Mouse (Mus musculus) spleen, postnatal 4 days (tissue): ENCODE measurements around the gene Fam13c.

Experiments
- DNase-seq, 2 experiments: peaks; one replicate each; pipeline ENCODE4 v3.0.0; 2022; ENCODE audit warnings: low spot score in 2 of 2

The Fam13c gene

DNA sequence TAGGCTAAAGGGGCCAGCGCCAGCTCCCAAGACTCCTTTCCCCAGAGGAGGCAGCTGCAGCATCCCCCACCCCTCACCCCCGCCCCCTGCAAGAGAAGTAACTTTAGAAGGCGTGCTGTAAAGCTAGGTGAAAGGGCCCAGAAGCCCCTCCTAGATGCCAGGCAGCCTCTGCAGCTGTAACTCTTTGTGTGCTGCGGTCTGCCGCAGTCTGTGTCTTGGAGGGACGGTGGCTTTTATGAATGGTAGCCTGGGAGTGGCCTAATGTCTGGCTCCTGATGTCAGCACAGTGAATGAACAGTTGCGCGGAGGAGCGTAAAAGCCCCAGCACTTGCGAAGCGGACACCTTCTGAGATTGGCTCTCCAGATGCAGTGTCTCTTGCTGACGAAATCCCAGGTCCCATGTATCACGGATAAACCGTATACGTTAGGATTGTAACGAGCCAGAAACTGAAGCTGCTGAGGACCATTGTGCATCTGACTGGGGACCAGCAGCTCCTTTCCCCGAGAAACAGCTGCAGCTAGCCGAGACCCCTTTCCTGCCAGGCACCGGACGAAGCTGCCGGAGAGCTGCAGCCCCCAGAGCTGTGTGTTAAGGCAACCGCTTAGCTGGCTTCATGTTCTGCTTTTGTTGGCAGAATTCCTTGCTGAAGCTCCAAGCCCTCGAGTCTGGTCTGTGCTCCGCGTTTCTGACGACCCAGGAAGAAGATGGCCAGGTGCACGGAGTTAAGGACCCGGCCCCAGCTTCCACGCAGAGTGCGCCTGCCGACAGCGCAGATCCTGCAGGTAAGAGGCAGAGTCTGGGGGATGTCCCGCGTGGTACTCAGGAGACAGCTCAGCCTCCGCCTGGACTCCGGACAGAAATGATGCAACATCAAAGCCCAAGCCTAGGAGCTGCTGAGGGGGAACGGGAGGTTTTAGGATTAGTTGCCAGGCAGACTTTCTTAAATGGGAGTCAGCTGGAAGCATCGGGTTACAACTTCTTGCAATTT is 80.2 kb downstream of the Fam13c start:
- peak in 1 of 2 experiments; percentile 55 for DNase-seq

DNA sequence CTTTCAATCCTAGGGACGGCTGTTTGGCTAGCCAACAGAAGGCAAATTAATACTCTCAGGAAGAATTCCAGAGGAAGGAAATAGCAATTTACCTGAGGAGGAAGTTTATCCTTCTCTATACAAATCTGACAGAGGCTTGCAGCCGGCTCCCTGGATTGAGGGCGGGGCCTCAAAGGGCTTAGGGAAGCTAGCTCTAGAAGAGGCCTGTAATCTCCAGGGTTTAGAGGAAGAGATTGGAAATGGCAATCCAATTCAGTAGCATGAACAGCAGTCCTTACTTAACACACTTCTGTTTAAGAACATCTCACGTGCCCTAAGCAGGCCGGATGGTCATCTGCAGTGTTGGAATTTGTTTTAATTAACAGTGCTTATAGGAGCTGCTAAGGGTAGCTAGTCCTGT is 81.1 kb downstream of the Fam13c start:
- DNase-seq = peak in 1 of 2 experiments; percentile 16

DNA sequence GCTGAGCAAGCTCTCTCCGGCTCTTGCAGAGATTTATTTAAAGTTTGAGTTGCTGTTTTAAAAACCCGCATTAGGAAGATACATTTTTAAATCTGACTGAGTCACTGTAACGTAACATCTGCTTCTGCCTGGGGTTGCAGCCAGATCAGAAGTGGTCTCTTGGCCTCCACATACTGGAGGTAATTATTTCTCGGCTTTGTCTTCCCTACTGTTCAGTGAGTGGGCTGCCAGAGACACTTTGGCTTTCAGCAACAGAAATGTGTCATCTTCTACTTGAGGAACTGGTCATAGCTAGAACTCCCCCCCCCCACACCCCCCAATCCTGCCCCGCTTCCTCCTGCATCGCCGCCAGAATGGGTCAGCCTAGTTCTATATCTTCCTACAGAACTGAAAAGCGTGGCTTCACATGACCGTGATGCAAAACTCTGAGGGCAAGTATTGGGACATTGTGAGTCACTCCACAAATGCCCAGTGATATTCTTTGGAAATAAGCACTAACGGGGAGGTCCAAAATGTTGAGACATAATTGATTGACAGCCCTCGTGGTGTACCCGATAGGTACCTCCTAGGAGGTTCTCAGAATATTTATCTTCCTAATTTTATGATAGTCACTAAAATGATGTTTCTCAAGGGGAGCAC is 90.0 kb downstream of the Fam13c start:
- peak in 1 of 2 experiments; percentile 31 for DNase-seq

DNA sequence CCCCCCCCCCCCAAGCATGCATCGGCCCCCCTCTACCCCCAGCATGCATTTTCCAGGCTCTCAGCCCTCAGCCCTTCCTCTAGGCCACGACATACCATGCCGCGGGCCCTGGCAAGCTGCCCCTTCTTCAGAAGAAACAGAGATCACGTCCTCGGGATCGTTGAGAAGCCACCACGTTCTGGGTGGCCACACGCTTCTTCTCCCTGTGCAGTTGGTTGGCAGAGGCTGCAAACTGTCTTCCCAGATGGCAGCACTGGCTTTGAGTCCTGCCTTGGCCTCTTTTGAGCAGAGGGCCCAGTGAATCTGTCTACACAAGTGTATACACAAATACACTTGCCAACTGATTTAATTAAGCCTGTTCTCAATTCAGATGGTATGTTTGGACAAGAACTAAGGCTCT is 92.0 kb downstream of the Fam13c start:
- peak in 1 of 2 experiments; percentile 46 for DNase-seq

DNA sequence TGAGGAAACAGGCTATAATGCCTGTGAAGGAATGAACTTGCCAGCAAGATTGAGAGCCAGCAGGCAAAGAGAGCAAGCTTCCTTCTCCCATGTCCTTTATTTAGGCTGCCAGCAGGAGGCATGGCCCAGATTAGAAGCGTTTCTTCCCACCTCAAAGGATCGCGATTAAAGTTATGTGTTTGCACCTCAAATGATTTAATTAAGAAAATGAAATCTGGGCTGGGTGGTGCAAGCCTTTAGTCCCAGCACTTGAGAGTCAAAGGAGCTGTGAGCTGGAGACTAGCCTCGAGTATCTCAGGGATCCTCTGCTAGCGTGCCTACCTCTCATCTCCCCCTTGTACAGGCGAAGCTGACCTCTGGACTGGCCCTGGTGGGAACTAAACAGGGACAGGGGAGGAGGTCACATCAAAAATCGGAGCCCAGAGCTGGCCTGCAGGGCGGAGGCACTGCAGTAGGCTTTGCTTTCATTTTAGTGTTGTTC is 93.1 kb downstream of the Fam13c start:
- DNase-seq = peak in 1 of 2 experiments; percentile 51

DNA sequence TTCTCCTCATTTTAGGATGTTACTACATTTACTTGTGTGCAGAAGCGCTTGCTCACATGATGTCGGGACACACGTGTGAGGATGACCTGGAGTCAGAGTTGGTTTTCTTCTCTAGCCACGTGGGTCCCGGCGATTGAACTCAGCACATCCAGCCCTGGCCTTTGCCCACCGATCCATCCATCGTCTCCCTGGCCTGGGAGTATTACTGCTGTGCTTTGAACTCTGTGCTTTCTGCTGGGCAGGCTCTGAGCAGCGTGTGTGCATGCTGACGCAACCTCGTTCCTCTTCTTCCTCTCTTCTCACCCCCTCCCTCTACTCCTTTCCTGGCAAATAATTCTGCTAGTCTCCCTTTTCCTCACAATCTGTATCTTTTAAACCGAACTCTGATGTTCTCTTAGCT is 93.7 kb downstream of the Fam13c start:
- DNase-seq = peak in 1 of 2 experiments; percentile 40

DNA sequence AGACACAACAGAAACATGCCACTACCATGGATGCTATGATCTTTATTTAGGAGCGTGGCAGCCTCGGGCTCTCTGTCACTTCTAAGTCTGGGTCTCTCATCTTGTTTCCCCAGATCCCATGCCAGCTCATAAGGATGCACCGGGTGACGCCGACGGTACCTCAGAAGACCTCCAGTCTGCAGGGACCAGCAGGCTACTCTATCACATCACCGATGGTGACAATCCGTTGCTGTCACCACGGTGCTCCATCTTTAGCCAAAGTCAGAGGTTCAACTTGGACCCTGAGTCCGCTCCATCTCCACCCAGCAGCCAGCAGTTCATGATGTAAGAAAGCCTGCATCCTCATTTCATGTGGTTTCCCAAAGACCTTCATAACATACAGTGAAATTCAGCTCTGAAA is 94.3 kb downstream of the Fam13c start:
- DNase-seq = peak in 1 of 2 experiments; percentile 54

DNA sequence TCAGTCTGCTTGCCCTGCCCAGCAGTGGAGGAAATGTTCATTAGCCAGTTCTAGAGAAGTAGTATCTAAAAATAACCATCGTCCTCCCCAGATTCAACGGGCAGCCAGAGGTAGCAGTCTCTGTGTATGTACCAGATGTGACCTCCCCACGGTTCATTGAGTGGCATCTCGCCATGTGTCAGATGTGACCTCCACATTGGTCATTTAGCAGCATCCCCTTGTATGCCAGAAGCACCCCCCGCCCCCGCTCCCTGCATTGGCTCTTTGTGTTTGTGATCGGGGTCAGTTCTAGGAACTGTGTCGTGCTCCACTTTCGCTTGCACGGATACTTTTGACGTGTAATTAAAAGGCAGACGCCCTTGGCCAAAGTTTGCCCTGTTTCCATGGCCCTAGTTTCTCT is 95.1 kb downstream of the Fam13c start:
- peak in 1 of 2 experiments; percentile 48 for DNase-seq

DNA sequence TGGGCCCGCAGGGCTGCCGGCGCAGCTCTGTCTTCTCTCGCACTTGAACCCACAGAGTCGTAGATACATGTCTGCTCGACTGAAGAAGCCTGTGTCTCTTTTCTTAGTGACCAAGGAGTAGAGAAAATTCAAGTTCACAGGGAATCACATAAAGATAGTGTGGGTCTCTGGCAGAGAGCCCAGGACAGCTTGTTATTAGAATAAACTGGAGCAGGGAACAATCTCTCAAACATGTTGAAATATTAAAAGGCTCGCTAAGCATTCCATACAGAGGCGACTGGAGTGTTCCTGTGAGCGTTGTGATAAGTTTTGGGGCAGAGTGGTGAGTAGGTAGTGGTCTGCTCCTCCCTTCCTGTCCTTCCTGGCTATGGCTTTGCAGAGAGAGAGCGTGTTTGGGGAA is 97.4 kb downstream of the Fam13c start:
- DNase-seq = no peak

DNA sequence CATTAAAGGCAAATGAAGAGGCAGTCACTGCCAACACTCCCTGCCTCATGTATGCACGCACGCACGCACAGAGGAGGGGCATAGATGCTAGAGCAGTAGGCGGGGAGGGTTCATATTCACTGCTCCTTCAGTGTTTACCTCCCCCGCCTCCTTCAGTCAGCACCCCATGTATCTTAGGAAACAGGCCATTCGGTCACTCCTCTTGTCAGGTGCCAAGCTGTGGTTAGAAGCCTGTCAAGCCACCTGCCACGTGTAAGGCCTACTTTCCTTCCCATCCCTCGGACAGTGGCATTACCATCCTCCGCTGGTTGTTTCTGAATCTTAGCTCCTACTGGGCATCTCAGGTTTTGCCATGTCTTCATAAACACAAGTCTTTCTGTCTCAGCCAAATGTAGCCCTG is 99.0 kb downstream of the Fam13c start:
- DNase-seq = no peak

DNA sequence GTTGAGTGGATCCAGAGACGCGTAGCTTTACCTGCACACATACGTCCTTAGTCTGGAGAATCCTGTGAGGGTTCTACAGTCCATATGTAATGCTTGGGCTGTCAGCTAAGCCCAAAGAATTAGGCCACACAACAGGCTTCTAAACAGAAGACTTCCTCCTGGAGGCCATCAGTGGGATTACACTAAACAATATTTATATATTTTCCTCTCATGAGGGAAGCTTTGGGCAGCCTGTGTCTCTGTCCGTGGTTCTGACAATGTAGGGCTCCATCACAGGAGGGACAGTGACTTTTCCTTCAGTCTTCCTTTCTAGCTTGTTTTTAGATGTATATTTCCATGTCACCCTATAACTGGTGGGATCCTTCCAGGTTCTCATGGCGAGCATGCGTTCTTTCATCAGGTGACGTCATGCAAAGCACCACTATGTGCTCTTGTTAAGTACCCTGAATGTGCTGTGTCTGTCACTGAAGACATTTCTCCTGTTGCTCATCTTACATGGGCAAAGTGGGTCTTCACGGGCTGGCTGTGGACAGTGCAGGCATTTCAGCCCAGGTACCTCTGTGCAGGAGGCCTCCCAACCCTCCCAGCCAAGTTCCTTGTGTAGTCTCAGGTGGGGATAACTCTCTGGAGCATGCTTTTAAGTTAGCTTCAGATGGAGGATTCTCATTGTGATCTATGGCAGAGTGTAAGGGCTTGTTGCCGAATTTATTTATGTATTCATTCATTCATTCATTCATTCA is 100.3 kb downstream of the Fam13c start:
- no peak for DNase-seq

DNA sequence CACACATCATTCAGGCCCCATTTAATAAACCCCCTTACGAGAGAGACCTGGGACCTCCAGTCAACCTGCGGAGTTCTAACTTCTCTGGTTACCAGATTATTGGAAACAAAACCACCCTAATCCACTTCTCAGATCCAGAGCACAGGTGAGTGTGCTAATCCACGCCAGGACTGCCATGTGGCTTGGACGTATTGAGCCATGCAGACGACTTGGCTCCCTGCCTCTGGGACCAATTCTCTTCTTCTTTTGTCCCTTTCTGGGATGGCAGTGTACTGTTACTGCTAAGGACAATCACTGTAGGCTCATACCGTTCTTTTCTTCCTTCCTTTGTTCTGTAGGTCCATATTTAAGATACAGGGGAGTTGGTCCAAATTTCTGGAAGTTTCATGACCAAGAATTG is 102.6 kb downstream of the Fam13c start:
- DNase-seq = no peak

DNA sequence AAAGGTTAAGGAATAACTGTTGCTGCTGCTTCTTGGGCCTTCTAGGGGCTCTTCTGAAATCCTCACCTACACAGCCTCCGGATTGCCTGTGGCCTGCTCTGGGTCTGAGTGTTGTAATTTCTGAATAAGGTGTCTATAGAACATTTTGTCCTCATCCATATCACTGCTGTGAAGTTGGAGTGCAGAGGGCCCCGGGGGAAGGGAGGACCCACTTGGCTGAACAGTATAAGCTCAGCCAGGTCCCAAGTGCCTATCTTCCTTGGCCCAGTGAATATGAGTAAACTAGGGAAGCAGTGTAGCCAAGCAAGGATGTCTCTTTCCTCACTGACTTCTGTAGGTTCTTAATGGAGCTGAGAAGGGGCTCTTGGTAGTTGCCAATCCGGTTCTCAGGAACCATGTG is 112.2 kb downstream of the Fam13c start:
- DNase-seq = no peak

DNA sequence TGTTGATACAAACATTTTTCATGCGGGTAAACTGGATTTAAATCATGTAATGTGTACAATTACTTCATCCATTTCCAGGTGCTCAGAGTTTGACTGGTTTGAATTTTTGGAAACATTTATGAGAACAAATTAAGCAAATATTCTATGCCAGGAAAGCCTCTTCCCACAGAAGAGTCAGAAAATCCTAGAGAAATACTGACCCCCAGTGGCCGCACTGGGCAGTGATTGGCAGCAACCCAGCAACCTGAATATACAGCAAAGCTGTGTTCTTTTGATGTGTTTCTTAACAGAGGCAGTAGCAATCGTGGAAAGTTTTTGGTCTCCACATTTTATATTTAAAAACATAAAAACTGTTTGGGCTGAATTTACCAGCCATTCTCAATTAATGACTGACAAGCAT is 123.4 kb downstream of the Fam13c start:
- DNase-seq = no peak

DNA sequence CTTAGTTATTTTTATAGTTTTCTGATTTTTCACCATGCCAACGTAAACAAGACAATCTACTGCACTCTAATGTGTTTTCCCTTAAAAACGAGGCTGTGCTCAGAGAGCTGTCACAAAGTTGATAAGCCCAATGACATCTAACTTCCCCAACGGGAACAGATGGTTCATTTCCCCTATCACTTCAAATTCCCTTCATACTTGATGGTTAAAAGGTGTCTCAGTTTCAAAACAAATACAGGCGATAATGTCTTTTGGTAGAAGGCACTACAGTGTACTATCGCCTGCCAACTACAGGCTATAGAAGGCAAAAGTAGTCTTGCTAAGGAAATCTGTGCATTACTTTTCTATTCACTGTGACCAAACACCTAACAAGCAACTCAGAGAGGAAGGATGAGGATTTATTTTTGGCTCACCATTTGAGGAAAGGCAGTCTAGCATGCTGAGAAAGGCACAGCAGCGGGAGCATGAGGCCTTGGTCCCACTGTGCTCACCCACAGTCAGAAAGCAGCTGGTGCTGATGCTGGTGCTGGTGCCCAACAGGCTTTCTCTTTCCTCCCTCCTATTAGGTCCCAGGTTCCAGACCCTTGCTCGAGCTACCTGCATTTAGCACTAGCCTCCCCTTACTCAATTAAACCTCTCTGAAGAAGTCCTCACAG is 141.4 kb downstream of the Fam13c start:
- no peak for DNase-seq

DNA sequence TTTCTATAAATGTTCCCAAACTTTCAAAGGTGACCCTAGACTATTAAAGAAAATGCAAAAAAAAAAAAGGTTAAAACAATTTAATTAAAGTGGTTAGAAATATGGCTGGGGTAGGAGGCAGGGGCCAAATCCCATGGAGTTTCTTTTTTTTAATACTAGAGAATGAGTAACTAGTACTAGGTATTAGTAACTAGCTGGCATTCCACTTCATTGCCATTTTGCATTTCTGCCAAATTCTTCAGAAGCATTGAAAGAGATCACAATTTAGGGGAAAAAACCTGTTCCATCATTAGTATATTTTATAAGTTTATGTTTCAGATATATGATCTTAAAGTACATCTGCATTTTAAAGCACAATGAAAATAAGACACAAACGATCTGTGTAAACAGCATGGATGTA is 143.9 kb downstream of the Fam13c start:
- DNase-seq = no peak

DNA sequence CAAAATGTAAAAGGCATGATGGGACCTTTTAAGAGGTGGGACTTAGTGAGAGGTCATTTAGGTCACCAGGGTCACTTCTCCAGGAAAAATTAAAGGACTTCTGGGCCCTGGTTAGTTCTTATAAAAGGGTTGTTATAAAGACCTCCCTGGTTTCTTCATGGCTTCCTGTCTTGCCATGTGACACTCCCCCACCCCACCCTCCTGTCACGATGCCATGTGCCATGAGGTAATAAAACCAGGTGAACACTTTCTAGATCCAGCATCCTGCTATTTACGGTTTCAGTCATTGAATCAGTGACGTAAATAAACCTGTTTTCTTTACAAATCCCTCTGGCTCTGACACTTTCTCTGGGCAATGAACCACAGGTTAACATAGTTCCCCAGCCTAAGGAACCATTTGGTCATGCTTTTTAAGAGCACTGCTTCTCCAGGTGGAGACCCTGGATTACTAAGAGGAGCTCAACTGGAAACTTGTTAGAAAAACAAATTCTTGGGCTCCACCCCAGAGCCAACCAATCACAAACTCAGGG is 146.7 kb downstream of the Fam13c start:
- no peak for DNase-seq

DNA sequence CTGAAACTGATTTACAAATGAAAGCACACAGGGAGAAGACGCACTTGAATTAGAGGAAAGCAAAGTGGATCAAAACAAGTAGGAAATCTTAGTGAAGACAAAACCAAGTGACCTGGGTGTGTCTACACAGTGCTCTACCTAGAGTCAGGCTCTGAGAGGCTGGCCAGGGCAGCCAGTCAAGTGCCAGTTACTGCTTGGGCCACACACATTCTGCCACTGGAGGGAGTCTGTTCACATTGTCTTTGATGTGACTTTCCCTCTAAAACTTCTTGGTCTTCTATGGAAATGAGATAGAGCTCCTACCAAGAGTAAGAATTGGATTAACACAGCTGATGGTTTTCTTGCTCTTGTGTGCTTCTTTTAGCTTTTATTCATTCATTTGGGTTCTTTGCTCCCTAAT is 153.7 kb downstream of the Fam13c start:
- no peak for DNase-seq

DNA sequence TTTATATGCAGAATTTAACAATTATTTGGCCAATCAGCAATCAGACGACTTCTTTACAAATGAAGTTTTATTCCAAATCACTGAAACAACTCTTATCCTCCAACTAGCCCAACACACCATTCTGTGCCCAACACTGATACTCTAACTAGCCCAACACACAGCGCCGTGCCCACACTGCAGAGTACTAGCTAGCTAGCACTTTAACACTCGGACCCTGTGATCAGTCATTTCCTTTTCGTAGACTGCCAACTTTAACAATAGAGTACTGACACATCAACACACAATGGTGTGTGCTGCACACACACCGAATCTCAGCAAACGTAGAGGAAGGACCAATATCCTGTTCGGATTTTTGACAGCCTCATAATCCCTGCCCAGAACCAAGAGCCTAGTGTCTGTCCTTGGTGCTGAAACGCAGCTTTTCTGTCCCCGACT is 157.8 kb downstream of the Fam13c start:
- DNase-seq = no peak

DNA sequence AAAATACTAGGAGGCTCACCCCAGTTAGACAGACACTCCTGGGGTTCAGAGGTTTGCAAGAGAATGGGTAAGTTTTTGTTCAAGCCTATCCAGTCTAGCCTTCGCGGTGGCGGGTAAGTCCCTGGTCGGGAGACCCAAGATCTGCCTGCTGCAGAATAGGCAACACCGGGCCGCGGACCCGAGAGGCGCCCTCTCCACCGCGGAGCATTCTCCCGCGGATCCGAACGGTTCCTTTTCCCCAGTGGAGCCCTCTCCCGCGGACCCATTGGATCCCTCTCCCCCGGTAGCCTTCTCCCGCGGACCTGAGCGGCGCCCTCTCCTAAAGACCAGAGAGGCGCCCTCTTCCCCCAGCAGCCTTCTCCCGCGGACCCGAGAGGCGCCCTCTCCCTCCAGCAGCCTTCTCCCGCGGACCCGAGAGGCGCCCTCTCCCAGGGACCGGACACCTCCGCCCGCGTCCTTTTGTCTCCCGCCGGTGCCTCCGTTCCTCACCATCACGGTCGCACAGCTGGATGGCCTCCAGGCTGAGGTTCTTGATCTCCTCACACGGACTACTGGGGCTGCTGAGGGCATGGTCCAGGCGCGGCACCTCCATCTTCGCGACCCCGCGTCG is 158.3 kb downstream of the Fam13c start:
- peak in 1 of 2 experiments; percentile 55 for DNase-seq
